Mouse (Mus musculus) heart, embryonic 16.5 days (tissue): ENCODE measurements around the gene Aco2. TPM values are rescaled to one million over a fixed set of nuclear protein-coding genes. Genes with fewer than 3 reads are reported as not detected.

Source experiments
- ATAC-seq: fragments of 200-750 bp; cut with Nextera tagmentation; replicated peaks from 2 replicates; pipeline ENCODE4 v1.8.0; 2017; ENCODE audit warnings: moderate number of reproducible peaks; ENCODE audit not compliant: insufficient read depth, low FRiP score; ENCODE audit errors: extremely low read depth
- H3K27ac ChIP-seq: fragments of 300-500 bp; sonication (generic); 2 replicates; pipeline ENCODE4 v1.5.1; 2014; ENCODE audit warnings: mild to moderate bottlenecking, low read length, control low read depth, moderate library complexity
- H3K27me3 ChIP-seq: fragments of 300-500 bp; sonication (generic); 2 replicates; pipeline ENCODE4 v1.6.1; 2014; ENCODE audit warnings: low read length, mixed read lengths; ENCODE audit not compliant: control insufficient read depth, insufficient read depth
- H3K36me3 ChIP-seq: fragments of 300-500 bp; sonication (generic); 2 replicates; pipeline ENCODE4 v1.6.1; 2014; ENCODE audit not compliant: control insufficient read depth, insufficient read depth
- H3K4me1 ChIP-seq: fragments of 300-500 bp; sonication (generic); 2 replicates; pipeline ENCODE4 v1.6.1; 2014; ENCODE audit warnings: low read length, mixed read lengths; ENCODE audit not compliant: control insufficient read depth, insufficient read depth
- H3K4me2 ChIP-seq: fragments of 300-500 bp; sonication (generic); 2 replicates; pipeline ENCODE4 v1.6.1; 2014; ENCODE audit warnings: low read depth, mild to moderate bottlenecking, control low read depth, low read length
- H3K4me3 ChIP-seq: fragments of 300-500 bp; sonication (generic); 2 replicates; pipeline ENCODE4 v1.5.1; 2014; ENCODE audit warnings: mild to moderate bottlenecking, control low read depth, low read length
- H3K9ac ChIP-seq: fragments of 300-500 bp; sonication (generic); 2 replicates; pipeline ENCODE4 v1.6.1; 2014; ENCODE audit warnings: low read length, control low read depth
- H3K9me3 ChIP-seq: fragments of 300-500 bp; sonication (generic); replicated peaks from 2 replicates; pipeline ENCODE4 v1.6.1; 2016; ENCODE audit warnings: low read length; ENCODE audit not compliant: control insufficient read depth
- WGBS: fragments of 180-500 bp; shearing (Covaris S2); extraction: QIAGEN DNeasy Blood & Tissue Kit; methylation state at CpG from one replicate; pipeline ENCODE4 v1.1.7; 2014; 5-methylcytosine and 5-hydroxymethylcytosine counted together
- polyA plus RNA-seq: library from polyadenylated mRNA; unstranded; fragments of >200 nt; fragmentation: Nextera tagmentation; extraction: Ambion mirVana; gene quantifications from 2 replicates; pipeline ENCODE4 v1.2.1, GENCODE M21; 2015

The Aco2 gene
- polyA plus RNA-seq, 1 experiment from 2014 or later, result 769 TPM

DNA sequence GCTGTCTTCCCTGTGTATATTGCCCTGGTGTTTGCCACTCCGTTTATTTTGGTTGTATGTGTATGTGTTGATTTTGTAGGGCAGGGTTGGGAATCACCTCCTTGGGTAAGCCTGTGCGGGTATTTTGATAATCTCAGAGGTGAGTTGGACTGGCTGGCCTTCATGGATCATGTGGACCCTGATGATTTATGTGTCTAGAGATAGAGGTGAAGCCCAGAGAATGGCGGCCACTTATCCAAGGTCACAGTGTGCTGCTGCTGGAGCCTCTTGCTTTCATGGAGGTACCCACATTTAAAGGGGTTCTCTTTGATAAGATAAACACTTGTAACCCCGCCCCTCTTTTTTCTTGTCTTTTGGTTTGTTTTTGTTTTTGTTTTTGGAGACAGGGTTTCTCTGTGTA lies 67.7 kb downstream of the Aco2 start:
- 77% methylated on average over 4 of the region's 4 CpGs for WGBS

DNA sequence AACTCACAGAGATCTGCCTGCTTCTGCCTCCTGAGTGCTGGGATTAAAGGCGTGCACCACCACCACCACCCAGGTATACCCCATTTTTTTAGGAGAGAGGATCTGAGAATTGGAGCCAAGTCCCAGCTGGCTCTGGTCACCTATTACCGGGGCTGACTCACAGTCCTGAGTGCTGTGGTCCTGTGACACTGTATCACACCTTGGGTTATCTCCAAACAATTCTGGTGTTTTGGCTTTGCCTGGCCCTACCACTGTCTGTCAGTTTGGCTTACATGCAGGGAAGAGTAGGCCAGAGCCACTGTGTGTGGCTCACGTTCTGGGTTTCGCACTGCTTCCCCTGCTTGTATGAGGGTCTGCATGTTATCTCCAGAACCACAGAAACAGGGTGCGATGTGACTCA lies 68.1 kb downstream of the Aco2 start:
- Histone ChIP-seq H3K4me2 (no peak overlapping the region), H3K27me3 (no peaks in the 10 kb centered on the region), H3K4me3 (no peak overlapping the region), H3K27ac (no peak overlapping the region), H3K9ac (no peak overlapping the region), H3K4me1 (peaks cover 17% of the 10 kb centered on the region), H3K9me3 (no peaks in the 10 kb centered on the region), H3K36me3 (no peaks in the 10 kb centered on the region)
- no peak for ATAC-seq
- 82% methylated on average over 5 of the region's 5 CpGs for WGBS

More for the DNA sequence above, 67.7 kb downstream of the Aco2 start:
- Histone ChIP-seq H3K27me3 (no peaks in the 10 kb centered on the region), H3K9me3 (no peaks in the 10 kb centered on the region), H3K4me3 (no peak overlapping the region), H3K4me1 (peaks cover 17% of the 10 kb centered on the region), H3K27ac (no peak overlapping the region), H3K36me3 (no peaks in the 10 kb centered on the region), H3K9ac (no peak overlapping the region), H3K4me2 (no peak overlapping the region)
- no peak for ATAC-seq

DNA sequence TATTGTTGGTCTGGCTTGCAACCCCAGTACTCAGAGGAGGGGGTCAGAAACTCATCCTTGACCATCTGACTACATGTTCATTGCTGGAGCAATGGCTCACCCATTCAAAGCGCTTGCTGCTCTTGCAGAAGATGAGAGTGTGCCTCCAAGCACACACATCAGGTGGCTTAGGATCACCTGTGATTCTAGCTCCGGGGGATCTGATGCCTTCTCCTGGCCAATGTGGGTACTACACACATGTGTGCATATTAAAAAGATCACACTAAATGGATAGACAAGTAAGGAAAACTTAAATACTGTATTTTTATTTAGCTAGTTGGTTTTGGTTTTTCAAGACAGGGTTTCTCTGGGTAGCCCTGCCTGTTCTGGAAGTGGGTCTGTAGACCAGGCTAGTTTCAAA lies 68.9 kb downstream of the Aco2 start:
- WGBS, result 88% methylated on average over 2 of the region's 2 CpGs
- Histone ChIP-seq H3K27me3 (no peaks in the 10 kb centered on the region), H3K4me2 (no peak overlapping the region), H3K36me3 (no peaks in the 10 kb centered on the region), H3K4me1 (peaks cover 17% of the 10 kb centered on the region), H3K4me3 (no peak overlapping the region), H3K27ac (no peak overlapping the region), H3K9ac (no peak overlapping the region), H3K9me3 (no peaks in the 10 kb centered on the region)
- no peak for ATAC-seq

DNA sequence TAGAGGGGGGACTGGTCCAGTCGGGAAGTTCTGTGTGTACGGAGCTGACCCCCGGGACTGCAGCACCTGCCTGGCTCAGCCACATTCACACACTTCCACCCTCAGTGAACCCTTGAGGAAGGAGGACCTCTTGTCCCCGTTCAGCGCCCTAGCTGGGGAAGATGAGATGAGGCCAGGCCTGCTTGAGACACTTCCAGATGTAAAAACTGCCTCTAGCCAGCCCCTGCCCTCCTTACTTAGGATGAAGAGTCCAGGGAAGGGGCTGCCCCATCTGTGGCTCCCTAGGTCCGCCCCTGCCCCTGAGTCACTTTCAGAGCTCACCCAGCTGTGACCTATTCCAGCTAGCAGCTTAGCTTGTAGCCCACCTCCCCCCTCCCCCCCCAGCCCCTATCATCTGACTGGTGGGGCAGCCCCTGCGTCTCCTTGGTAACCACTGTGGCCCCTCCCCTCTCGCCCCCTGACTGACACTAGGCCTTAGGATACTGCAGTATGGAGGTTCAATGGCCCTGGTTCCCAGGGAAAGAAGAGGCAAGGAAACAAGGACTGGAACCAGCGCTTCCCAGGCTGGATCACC lies 71.2 kb downstream of the Aco2 start:
- WGBS, result 25% methylated on average over 9 of the region's 9 CpGs
- no peak overlapping the region for H3K4me3 ChIP-seq
- ATAC-seq, result no peak
- no peaks in the 10 kb centered on the region for H3K4me1 ChIP-seq
- no peaks in the 10 kb centered on the region for H3K9me3 ChIP-seq
- H3K9ac ChIP-seq, result no peak overlapping the region
- H3K27ac ChIP-seq, result no peak overlapping the region
- no peaks in the 10 kb centered on the region for H3K27me3 ChIP-seq
- no peak overlapping the region for H3K4me2 ChIP-seq
- no peaks in the 10 kb centered on the region for H3K36me3 ChIP-seq

DNA sequence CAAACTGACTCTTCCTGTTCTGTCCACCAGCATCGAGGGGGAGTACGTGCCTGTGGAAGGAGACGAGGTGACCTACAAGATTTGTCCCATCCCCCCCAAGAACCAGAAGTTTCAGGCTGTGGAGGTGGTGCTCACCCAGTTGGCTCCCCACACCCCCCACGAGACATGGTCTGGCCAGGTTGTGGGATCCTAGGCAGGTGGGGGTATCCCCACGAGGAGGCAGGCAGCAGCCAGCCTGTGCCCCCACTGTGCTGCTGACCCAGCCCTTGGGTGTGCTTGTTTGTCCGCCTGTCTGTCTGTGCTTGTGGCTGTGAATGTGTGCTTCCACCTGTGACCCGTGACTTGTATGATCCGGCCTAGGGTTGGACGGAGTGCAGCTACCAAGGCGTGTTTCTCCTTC lies 77.0 kb downstream of the Aco2 start:
- H3K9me3 ChIP-seq, result no peaks in the 10 kb centered on the region

DNA sequence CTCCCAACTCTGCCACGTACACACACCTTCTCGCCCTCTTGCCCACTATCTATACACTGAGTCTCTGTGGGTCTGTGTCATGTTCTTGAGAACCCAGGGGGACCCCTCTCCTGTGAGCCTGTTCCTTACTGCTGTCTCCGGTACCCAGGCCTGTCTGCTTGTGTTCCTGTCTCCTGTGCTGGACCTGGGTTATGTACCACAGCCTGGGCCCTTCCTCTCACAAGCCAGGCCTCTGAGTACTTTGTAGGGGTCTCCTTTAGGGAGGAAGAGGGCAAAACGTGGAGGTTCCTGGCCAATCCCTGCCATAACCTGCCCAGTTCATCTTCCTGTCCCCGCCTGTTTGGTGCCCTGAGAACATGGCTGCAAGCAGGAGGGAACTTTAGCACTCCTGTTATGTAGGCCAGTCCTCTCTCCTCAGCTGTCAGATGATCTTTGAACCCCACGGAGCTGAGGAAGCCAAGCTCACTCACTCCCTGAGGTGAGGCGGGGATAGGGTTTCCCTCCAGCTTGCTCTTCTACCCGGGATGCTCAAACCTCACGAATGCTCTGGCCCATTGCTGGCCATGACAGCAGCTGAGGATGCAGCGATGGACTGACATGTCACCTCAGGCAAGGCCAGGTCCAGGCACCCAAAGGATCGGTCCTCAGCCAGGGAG lies 77.5 kb downstream of the Aco2 start:
- no peaks in the 10 kb centered on the region for H3K4me1 ChIP-seq
- H3K27me3 ChIP-seq, result no peaks in the 10 kb centered on the region
- 67% methylated on average over 11 of the region's 11 CpGs for WGBS
- no peak for ATAC-seq
- 0 out of 2 replicates have a peak, but pooled peaks cover 3% of the 10 kb centered on the region for H3K36me3 ChIP-seq
- no peak overlapping the region for H3K27ac ChIP-seq
- H3K9me3 ChIP-seq, result no peaks in the 10 kb centered on the region
- H3K4me2 ChIP-seq, result no peak overlapping the region
- no peak overlapping the region for H3K9ac ChIP-seq
- no peak overlapping the region for H3K4me3 ChIP-seq

More for the DNA sequence above, 77.0 kb downstream of the Aco2 start:
- Histone ChIP-seq H3K4me1 (no peaks in the 10 kb centered on the region), H3K4me2 (no peak overlapping the region), H3K27me3 (no peaks in the 10 kb centered on the region), H3K36me3 (no peaks in the 10 kb centered on the region), H3K27ac (no peak overlapping the region), H3K4me3 (no peak overlapping the region), H3K9ac (no peak overlapping the region)
- no peak for ATAC-seq
- WGBS, result 79% methylated on average over 10 of the region's 10 CpGs

DNA sequence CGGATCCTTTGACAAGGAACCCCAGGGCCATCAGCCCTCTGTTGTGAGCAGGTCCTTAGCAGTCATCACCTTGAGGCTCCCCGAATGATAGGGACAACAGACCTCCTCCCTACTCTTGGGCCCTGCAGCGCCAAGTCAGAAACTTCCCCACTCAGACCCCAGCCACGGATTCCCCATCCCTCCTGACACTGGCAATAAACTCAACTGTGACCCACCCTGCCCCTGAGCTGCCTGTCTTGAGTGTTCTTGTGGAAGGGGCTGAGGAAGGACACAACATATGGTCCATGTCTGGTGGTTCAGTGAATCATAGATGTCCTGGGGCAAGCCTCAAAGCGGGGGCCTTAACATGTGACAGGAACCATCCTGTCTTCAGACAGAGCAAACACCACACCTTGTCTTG lies 78.6 kb downstream of the Aco2 start:
- Histone ChIP-seq H3K27me3 (no peaks in the 10 kb centered on the region), H3K4me2 (no peak overlapping the region), H3K9me3 (no peaks in the 10 kb centered on the region), H3K9ac (no peak overlapping the region), H3K36me3 (0 out of 2 replicates have a peak, but pooled peaks cover 3% of the 10 kb centered on the region), H3K4me3 (no peak overlapping the region), H3K4me1 (no peaks in the 10 kb centered on the region), H3K27ac (no peak overlapping the region)
- WGBS, result 76% methylated on average over 5 of the region's 5 CpGs
- no peak for ATAC-seq

DNA sequence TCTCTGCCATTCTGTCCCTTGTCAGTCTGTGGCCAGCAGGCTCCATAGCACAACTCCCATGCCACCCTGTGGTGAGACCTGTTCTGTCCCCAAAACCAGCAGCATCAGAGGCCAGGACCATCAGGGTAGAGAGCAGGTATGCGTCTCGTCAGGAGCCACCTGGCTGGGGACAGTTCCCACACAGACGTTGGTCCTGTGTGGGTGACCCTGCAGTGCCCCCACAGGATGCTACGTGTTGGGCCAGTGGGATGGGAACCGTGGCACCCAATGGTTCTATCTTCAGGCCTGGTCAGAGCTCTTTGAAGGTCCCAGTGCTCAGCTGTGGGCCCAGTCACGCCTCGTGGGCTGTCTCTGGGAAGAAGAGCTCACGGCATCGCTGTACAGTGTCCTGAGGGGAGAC lies 79.0 kb downstream of the Aco2 start:
- 0 out of 2 replicates have a peak, but pooled peaks cover 3% of the 10 kb centered on the region for H3K36me3 ChIP-seq
- no peaks in the 10 kb centered on the region for H3K9me3 ChIP-seq
- WGBS, result 89% methylated on average over 9 of the region's 9 CpGs
- H3K4me1 ChIP-seq, result no peaks in the 10 kb centered on the region
- no peak overlapping the region for H3K27ac ChIP-seq
- ATAC-seq, result no peak; the same call in 1 of the 2 replicates
- H3K4me3 ChIP-seq, result no peak overlapping the region
- H3K9ac ChIP-seq, result no peak overlapping the region
- H3K4me2 ChIP-seq, result no peak overlapping the region
- no peaks in the 10 kb centered on the region for H3K27me3 ChIP-seq

DNA sequence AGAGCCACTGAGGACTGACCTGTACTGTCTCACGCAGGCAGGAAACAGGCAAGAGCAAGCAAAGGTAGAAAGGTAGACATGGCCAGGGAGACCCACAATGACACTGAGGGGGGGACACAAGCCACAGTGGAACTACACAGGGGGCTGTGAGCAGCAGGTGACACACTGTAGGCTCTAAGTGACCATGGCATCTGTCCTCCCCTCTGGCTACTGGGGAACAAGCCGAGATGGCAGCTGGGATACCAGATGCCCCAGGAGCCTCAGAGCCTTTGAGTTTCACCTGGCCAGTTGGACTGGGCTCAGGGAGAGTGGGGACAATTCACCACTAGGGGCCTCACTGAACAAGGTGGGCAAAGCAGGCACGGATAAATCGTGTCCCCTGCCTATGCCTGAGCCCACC lies 80.2 kb downstream of the Aco2 start:
- no peaks in the 10 kb centered on the region for H3K9me3 ChIP-seq
- no peak overlapping the region for H3K4me2 ChIP-seq
- no peak overlapping the region for H3K27ac ChIP-seq
- H3K9ac ChIP-seq, result no peak overlapping the region
- WGBS, result 85% methylated on average over 4 of the region's 4 CpGs
- 0 out of 2 replicates have a peak, but pooled peaks cover 3% of the 10 kb centered on the region for H3K36me3 ChIP-seq
- H3K4me3 ChIP-seq, result no peak overlapping the region
- no peaks in the 10 kb centered on the region for H3K27me3 ChIP-seq
- no peak for ATAC-seq
- H3K4me1 ChIP-seq, result no peaks in the 10 kb centered on the region
